Mouse (Mus musculus): ENCODE measurements at regions not wholly inside any gene's neighbourhood (a gene's known extent, or its start where the extent isn't known, plus 50 kb on each side); places are given as distances from the start of the nearest gene placed in this dataset.

DNA sequence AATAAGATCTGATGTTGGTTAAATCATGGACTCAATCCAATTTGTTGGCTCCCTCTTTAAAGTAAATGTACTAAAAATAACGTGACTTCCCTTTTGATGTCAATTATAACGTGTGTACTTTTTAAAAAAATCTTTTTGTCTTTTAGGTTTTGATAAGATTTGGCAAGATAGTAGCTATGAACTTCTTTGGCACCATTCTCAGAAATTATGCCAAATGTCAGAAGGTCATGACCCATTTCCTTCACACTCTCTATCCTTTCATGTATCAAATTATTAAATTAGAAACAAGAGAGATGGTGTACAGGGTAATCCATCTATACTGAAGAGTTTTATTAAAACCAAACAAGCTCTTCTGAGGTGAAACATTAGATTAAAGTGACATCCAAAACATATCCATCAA is 121.4 kb upstream of the Dph6 start:
- no peak for TF ChIP-seq NANOG (IDR thresholded peaks at IDR 0.05; ENCODE audit: borderline replicate concordance, low read length)
- no peaks in the 10 kb centered on the region for H3K36me3 ChIP-seq (ENCODE audit: insufficient read depth, low read length)
- no peaks in the 10 kb centered on the region for H3K9me3 ChIP-seq (ENCODE audit: low read length)
- no peaks in the 10 kb centered on the region for H3K4me1 ChIP-seq (replicated peaks; ENCODE audit: low read depth, low read length)
- no peak overlapping the region for H3K4me3 ChIP-seq (replicated peaks; ENCODE audit: low read length)
- no peaks in the 10 kb centered on the region for H3K27me3 ChIP-seq (ENCODE audit: insufficient read depth, low read length)

DNA sequence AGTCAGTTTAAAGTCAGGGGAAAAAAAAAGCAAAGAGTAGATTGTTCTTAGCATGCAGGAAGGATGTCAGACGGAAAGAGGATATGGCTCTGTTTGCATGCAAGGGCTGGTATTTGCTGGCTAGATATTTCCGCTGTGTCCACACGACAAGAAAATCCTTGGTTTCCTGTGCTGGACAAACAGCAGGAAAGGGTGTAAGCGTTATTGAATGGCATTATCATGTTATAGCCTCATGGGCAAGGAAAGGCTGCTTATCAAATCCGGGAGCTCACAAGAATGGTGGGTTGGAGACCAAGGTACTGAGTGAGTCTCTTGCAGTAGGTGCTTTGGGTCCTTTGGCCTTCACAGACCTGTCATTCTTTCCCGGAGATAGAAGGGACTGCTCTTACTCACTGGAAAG is 127.7 kb upstream of the Dph6 start:
- TF ChIP-seq NANOG (IDR thresholded peaks at IDR 0.05; ENCODE audit: borderline replicate concordance, low read length) (no peak), POU5F1 (IDR thresholded peaks at IDR 0.05; ENCODE audit: borderline replicate concordance, low read length) (no peak), CTCF (conservative IDR thresholded peaks at IDR 0.05; ENCODE audit: low read length) (no peak)
- Histone ChIP-seq H3K9me3 (ENCODE audit: low read length) (no peaks in the 10 kb centered on the region), H3K4me1 (replicated peaks; ENCODE audit: low read depth, low read length) (no peaks in the 10 kb centered on the region), H3K36me3 (ENCODE audit: insufficient read depth, low read length) (no peaks in the 10 kb centered on the region), H3K27me3 (ENCODE audit: insufficient read depth, low read length) (no peaks in the 10 kb centered on the region), H3K4me3 (replicated peaks; ENCODE audit: low read length) (no peak overlapping the region)

DNA sequence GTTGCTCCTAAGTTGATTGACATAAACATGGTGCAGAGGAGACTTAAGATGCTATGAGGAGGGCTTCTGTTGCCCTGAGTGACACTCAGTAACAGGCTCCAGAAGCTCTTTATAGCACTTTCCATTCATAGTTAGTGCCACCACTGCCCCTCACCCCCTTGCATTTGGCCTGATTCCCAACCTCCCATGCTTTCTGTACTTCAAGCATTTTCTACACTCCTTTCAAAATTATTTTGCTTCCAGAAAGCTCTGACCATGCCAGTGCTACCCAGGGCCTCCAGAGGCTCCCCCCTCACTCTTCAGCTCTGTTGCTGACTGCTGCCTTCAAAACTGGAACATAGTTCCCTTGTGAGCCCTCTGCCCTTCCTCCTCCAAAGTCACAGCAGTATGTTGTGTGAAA is 129.4 kb upstream of the Dph6 start:
- no peaks in the 10 kb centered on the region for H3K9me3 ChIP-seq (ENCODE audit: low read length)
- TF ChIP-seq CTCF (conservative IDR thresholded peaks at IDR 0.05; ENCODE audit: low read length): no peak
- no peak for TF ChIP-seq POU5F1 (IDR thresholded peaks at IDR 0.05; ENCODE audit: borderline replicate concordance, low read length)
- TF ChIP-seq NANOG (IDR thresholded peaks at IDR 0.05; ENCODE audit: borderline replicate concordance, low read length): no peak
- H3K4me3 ChIP-seq (replicated peaks; ENCODE audit: low read length): no peak overlapping the region
- H3K36me3 ChIP-seq (ENCODE audit: insufficient read depth, low read length): no peaks in the 10 kb centered on the region
- H3K4me1 ChIP-seq (replicated peaks; ENCODE audit: low read depth, low read length): no peaks in the 10 kb centered on the region
- H3K27me3 ChIP-seq (ENCODE audit: insufficient read depth, low read length): no peaks in the 10 kb centered on the region

DNA sequence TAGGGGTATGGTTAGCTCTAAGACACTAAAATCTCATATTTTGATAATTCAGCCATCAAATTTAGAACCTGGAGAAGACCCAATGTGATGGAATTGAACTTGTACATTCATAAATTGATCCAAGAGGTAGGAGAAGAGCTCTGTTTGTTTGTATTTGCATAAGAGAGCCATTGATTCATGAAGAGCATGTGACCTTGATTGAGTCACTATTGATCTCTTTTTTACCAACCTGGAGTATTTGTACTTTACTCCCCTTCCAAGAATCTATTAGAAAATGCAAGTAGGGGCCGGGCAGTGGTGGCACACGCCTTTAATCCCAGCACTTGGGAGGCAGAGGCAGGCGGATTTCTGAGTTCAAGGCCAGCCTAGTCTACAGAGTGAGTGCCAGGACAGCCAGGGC is 133.5 kb upstream of the Dph6 start:
- H3K4me3 ChIP-seq (replicated peaks; ENCODE audit: low read length): no peak overlapping the region
- H3K4me1 ChIP-seq (replicated peaks; ENCODE audit: low read depth, low read length): no peaks in the 10 kb centered on the region
- TF ChIP-seq CTCF (conservative IDR thresholded peaks at IDR 0.05; ENCODE audit: low read length) (no peak), POU5F1 (IDR thresholded peaks at IDR 0.05; ENCODE audit: borderline replicate concordance, low read length) (no peak), NANOG (IDR thresholded peaks at IDR 0.05; ENCODE audit: borderline replicate concordance, low read length) (no peak)
- no peaks in the 10 kb centered on the region for H3K9me3 ChIP-seq (ENCODE audit: low read length)
- no peaks in the 10 kb centered on the region for H3K27me3 ChIP-seq (ENCODE audit: insufficient read depth, low read length)
- no peaks in the 10 kb centered on the region for H3K36me3 ChIP-seq (ENCODE audit: insufficient read depth, low read length)

DNA sequence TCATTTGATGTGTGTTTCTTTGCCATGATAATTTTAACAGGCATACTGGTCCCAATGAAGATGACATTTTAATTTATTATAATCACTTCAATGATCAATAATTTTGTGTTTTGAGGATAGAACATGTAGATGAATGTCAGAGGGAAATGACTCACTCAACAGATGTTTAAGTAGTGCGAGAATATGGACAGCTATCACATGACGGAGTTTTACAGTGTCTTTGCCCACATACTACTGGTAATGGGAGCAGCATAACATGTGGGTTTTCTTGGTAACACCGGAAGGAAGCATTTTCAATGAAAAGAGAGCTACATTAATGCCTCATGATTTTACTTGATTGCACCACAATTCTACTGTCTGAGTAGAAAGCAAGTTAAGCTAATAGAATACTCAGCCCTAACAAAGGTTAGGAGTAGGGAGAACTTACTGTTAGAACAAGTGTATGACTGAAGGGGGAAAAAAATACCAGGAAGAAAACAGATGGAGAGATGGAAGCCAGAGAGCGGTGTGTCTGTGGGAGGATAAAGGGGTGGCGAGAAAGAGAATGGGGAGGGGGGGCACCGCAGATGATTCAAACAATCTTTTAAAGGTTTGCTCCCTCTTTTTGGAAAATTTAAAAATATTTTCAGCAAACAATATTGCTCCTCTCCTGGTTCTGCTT is 142.0 kb upstream of the Dph6 start:
- no peaks in the 10 kb centered on the region for H3K36me3 ChIP-seq (ENCODE audit: insufficient read depth, low read length)
- no peaks in the 10 kb centered on the region for H3K9me3 ChIP-seq (ENCODE audit: low read length)
- H3K4me1 ChIP-seq (replicated peaks; ENCODE audit: low read depth, low read length): no peaks in the 10 kb centered on the region
- H3K27me3 ChIP-seq (ENCODE audit: insufficient read depth, low read length): no peaks in the 10 kb centered on the region
- H3K4me3 ChIP-seq (replicated peaks; ENCODE audit: low read length): no peak overlapping the region
- TF ChIP-seq POU5F1 (IDR thresholded peaks at IDR 0.05; ENCODE audit: borderline replicate concordance, low read length): no peak
- no peak for TF ChIP-seq CTCF (conservative IDR thresholded peaks at IDR 0.05; ENCODE audit: low read length)
- no peak for TF ChIP-seq NANOG (IDR thresholded peaks at IDR 0.05; ENCODE audit: borderline replicate concordance, low read length)

DNA sequence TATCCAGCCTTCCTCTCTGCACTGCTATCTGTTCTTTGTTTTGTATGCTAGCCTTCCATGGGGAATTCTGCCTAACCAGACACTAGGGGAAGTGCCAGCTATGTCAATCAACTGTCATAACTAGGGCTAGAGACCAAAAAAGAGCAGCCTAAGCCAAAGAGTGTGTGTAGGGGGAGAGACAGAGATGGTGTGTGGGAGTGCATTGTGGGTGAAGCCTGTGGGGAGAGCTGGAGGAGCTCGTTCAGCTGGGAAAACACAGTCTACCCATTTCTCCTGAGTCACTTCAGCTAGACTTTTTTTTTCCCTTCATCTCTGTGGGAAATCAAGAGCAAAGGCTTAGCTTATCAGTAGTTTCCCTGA is 142.5 kb upstream of the Dph6 start:
- TF ChIP-seq POU5F1 (IDR thresholded peaks at IDR 0.05; ENCODE audit: borderline replicate concordance, low read length) (no peak), CTCF (conservative IDR thresholded peaks at IDR 0.05; ENCODE audit: low read length) (no peak), NANOG (IDR thresholded peaks at IDR 0.05; ENCODE audit: borderline replicate concordance, low read length) (no peak)
- no peaks in the 10 kb centered on the region for H3K27me3 ChIP-seq (ENCODE audit: insufficient read depth, low read length)
- H3K4me1 ChIP-seq (replicated peaks; ENCODE audit: low read depth, low read length): no peaks in the 10 kb centered on the region
- H3K36me3 ChIP-seq (ENCODE audit: insufficient read depth, low read length): no peaks in the 10 kb centered on the region
- no peaks in the 10 kb centered on the region for H3K9me3 ChIP-seq (ENCODE audit: low read length)
- H3K4me3 ChIP-seq (replicated peaks; ENCODE audit: low read length): no peak overlapping the region

DNA sequence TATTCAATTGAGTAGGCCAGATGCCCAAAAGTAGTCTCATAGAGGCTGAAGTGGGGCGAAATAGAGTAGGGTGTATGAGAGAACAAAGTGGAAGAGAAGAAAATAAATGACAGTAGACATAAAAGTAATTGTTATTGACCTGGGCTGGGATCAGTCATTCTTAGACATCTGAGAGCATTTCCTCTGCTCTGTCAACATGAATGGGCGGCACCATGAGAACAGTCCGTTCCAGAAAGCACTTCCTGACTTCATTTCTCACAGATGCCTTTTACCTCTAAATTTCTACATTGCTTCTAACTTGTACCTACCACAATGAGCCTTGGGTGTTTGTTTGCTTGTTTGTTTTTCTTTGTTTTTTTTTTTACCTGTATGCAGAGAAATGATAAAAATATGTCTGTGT is 148.5 kb upstream of the Dph6 start:
- no peaks in the 10 kb centered on the region for H3K27me3 ChIP-seq (ENCODE audit: insufficient read depth, low read length)
- TF ChIP-seq NANOG (IDR thresholded peaks at IDR 0.05; ENCODE audit: borderline replicate concordance, low read length) (no peak), POU5F1 (IDR thresholded peaks at IDR 0.05; ENCODE audit: borderline replicate concordance, low read length) (no peak), CTCF (conservative IDR thresholded peaks at IDR 0.05; ENCODE audit: low read length) (no peak)
- H3K36me3 ChIP-seq (ENCODE audit: insufficient read depth, low read length): no peaks in the 10 kb centered on the region
- H3K4me3 ChIP-seq (replicated peaks; ENCODE audit: low read length): no peak overlapping the region
- no peaks in the 10 kb centered on the region for H3K4me1 ChIP-seq (replicated peaks; ENCODE audit: low read depth, low read length)
- no peaks in the 10 kb centered on the region for H3K9me3 ChIP-seq (ENCODE audit: low read length)

DNA sequence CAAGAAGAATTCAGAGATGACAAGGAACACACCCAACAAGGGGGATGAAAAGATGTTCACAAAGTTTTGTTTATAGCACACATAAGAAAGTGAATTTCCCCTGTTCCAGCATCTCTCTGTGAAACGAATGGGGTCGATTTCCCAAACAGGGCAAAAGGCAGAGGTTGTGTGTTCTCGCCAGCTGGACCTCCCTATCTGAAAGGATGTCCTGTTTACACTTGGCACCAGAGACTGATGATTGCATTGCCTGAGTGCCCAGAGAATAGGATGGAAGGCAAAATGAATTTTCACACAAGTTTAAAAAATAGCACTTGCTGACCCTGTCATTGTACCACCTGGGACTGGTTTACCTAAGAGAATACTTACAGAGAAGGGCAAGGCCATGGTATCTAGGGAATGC is 149.2 kb upstream of the Dph6 start:
- TF ChIP-seq NANOG (IDR thresholded peaks at IDR 0.05; ENCODE audit: borderline replicate concordance, low read length) (no peak), CTCF (conservative IDR thresholded peaks at IDR 0.05; ENCODE audit: low read length) (no peak), POU5F1 (IDR thresholded peaks at IDR 0.05; ENCODE audit: borderline replicate concordance, low read length) (no peak)
- H3K27me3 ChIP-seq (ENCODE audit: insufficient read depth, low read length): no peaks in the 10 kb centered on the region
- no peaks in the 10 kb centered on the region for H3K4me1 ChIP-seq (replicated peaks; ENCODE audit: low read depth, low read length)
- H3K36me3 ChIP-seq (ENCODE audit: insufficient read depth, low read length): no peaks in the 10 kb centered on the region
- no peaks in the 10 kb centered on the region for H3K9me3 ChIP-seq (ENCODE audit: low read length)
- no peak overlapping the region for H3K4me3 ChIP-seq (replicated peaks; ENCODE audit: low read length)

DNA sequence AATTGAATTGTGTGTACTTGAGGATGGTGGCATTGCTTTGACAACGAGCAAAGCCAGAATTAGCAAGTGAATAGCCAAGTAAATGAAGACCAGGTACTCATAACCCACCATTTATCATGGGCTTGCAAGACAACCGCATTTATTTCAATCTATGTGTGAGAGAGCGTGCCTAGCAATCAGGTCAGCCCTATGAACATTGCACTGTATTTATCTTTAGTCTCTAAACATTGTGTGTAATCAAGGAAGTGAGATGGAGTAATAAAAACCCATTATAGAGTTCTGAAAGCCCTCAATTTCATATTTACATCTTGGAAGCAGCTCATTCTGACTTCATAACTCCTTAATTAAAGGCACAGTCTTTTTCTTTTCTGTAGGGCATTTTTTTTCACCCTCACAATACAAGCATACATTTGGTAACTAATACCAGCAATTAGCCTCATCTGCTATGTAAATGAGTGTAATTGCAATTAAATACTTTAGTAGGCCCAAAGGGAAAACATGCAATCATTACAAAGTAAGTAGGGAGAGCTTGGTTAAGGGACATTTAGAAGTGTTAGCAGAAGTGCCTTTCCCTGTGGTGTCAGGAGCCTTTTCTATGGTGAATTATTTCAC is 150.8 kb upstream of the Dph6 start:
- Histone ChIP-seq H3K27me3 (ENCODE audit: insufficient read depth, low read length) (no peaks in the 10 kb centered on the region), H3K4me1 (replicated peaks; ENCODE audit: low read depth, low read length) (no peaks in the 10 kb centered on the region), H3K9me3 (ENCODE audit: low read length) (no peaks in the 10 kb centered on the region), H3K4me3 (replicated peaks; ENCODE audit: low read length) (no peak overlapping the region), H3K36me3 (ENCODE audit: insufficient read depth, low read length) (no peaks in the 10 kb centered on the region)
- TF ChIP-seq POU5F1 (IDR thresholded peaks at IDR 0.05; ENCODE audit: borderline replicate concordance, low read length): no peak
- TF ChIP-seq CTCF (conservative IDR thresholded peaks at IDR 0.05; ENCODE audit: low read length): no peak
- TF ChIP-seq NANOG (IDR thresholded peaks at IDR 0.05; ENCODE audit: borderline replicate concordance, low read length): no peak
